Mouse (Mus musculus) embryonic facial prominence, embryonic 11.5 days (tissue): ENCODE measurements around the gene L3hypdh. TPM values are rescaled to one million over a fixed set of nuclear protein-coding genes. Genes with fewer than 3 reads are reported as not detected.
A peak's percentile ranks its signal among the peaks of the same experiment; 100 is the strongest.

Experiments
- ATAC-seq: fragments of 200-750 bp; cut with Nextera tagmentation; replicated peaks from 2 replicates; pipeline ENCODE4 v1.8.0; 2017; ENCODE audit warnings: low read depth; ENCODE audit not compliant: insufficient number of reproducible peaks, low FRiP score, low TSS enrichment
- DNase-seq: peaks from one replicate; pipeline ENCODE4 v3.0.0-alpha.2; 2015; ENCODE audit warnings: low spot score
- H3K27ac ChIP-seq: fragments of 300-500 bp; sonication (generic); replicated peaks from 2 replicates; pipeline ENCODE4 v1.5.1; 2014; ENCODE audit warnings: mild to moderate bottlenecking, low read depth, low read length, control low read depth
- H3K27me3 ChIP-seq: fragments of 300-500 bp; sonication (generic); 2 replicates; pipeline ENCODE4 v1.6.1; 2014; ENCODE audit warnings: mild to moderate bottlenecking, low read length, moderate library complexity, mixed read lengths; ENCODE audit not compliant: control insufficient read depth, insufficient read depth
- H3K36me3 ChIP-seq: fragments of 300-500 bp; sonication (generic); replicated peaks from 2 replicates; pipeline ENCODE4 v1.6.1; 2014; ENCODE audit warnings: low read depth, mild to moderate bottlenecking, low read length, moderate library complexity, mixed read lengths; ENCODE audit not compliant: control insufficient read depth, insufficient read depth
- H3K4me1 ChIP-seq: fragments of 300-500 bp; sonication (generic); 2 replicates; pipeline ENCODE4 v1.6.1; 2014; ENCODE audit warnings: low read length, mixed read lengths; ENCODE audit not compliant: control insufficient read depth, insufficient read depth
- H3K4me2 ChIP-seq: fragments of 300-500 bp; sonication (generic); 2 replicates; pipeline ENCODE4 v1.6.1; 2014; ENCODE audit warnings: low read depth, mild to moderate bottlenecking, control low read depth, low read length, moderate library complexity
- H3K4me3 ChIP-seq: fragments of 300-500 bp; sonication (generic); 2 replicates; pipeline ENCODE4 v1.5.1; 2014; ENCODE audit warnings: low read depth, low read length, control low read depth
- H3K9ac ChIP-seq: fragments of 300-500 bp; sonication (generic); replicated peaks from 2 replicates; pipeline ENCODE4 v1.6.1; 2014; ENCODE audit warnings: mild to moderate bottlenecking, control low read depth, low read length
- H3K9me3 ChIP-seq: fragments of 300-500 bp; sonication (generic); replicated peaks from 2 replicates; pipeline ENCODE4 v1.6.1; 2016; ENCODE audit warnings: mild to moderate bottlenecking, low read length, inconsistent platforms, mixed read lengths; ENCODE audit not compliant: control insufficient read depth
- WGBS: fragments of 180-500 bp; shearing (Covaris S2); extraction: QIAGEN DNeasy Blood & Tissue Kit; methylation state at CpG from one replicate; pipeline ENCODE4 v1.1.7; 2014; 5-methylcytosine and 5-hydroxymethylcytosine counted together
- polyA plus RNA-seq: library from polyadenylated mRNA; unstranded; fragments of >200 nt; fragmentation: Nextera tagmentation; extraction: Ambion mirVana; gene quantifications from 2 replicates; pipeline ENCODE4 v1.2.1, GENCODE M21; 2014

The L3hypdh gene
- polyA plus RNA-seq, result 10.9 and 14.0 TPM in 2 replicates

- no peaks in the 10 kb centered on the region for H3K27me3 ChIP-seq
- H3K4me3 ChIP-seq, result peak within 1 kb of the TSS; percentile 52
- ATAC-seq, result peak; percentile 97
- peak within 1 kb of the TSS; percentile 91 for H3K27ac ChIP-seq
- no peaks in the 10 kb centered on the region for H3K4me1 ChIP-seq
- no peaks in the 10 kb centered on the region for H3K36me3 ChIP-seq
- H3K9me3 ChIP-seq, result no peaks in the 10 kb centered on the region
- H3K4me2 ChIP-seq, result peak within 1 kb of the TSS; percentile 76
- H3K9ac ChIP-seq, result peak within 1 kb of the TSS; percentile 74
- DNase-seq, result peak; percentile 100
- 2% methylated on average over 57 of the region's 60 CpGs for WGBS
These were observed at the start of gene L3hypdh, which contains the start of gene Jkamp for GRCm38 (mm10) chr12:72085329-72086165. Gene L3hypdh, minus strand, starts transcription at chr12:72085439. Gene Jkamp, plus strand, starts transcription at chr12:72085589.

GRCm38 (mm10) chr12:72129203-72129602 lies 44.0 kb upstream of the L3hypdh start:
- no peaks in the 10 kb centered on the region for H3K27me3 ChIP-seq
- no peaks in the 10 kb centered on the region for H3K36me3 ChIP-seq
- no peak overlapping the region for H3K27ac ChIP-seq
- no peak overlapping the region for H3K4me2 ChIP-seq
- no peak for DNase-seq
- no peaks in the 10 kb centered on the region for H3K4me1 ChIP-seq
- ATAC-seq, result no peak
- no peak overlapping the region for H3K9ac ChIP-seq
- no peaks in the 10 kb centered on the region for H3K9me3 ChIP-seq
- H3K4me3 ChIP-seq, result no peak overlapping the region
- WGBS, result 92% methylated on average over 10 of the region's 10 CpGs

GRCm38 (mm10) chr12:72115686-72116345 lies 30.6 kb upstream of the L3hypdh start:
- H3K9me3 ChIP-seq, result no peaks in the 10 kb centered on the region
- H3K4me1 ChIP-seq, result no peaks in the 10 kb centered on the region
- WGBS, result 83% methylated on average over 21 of the region's 23 CpGs
- no peak for ATAC-seq
- no peak for DNase-seq
- H3K27ac ChIP-seq, result no peak overlapping the region
- no peaks in the 10 kb centered on the region for H3K27me3 ChIP-seq
- no peaks in the 10 kb centered on the region for H3K36me3 ChIP-seq
- H3K4me3 ChIP-seq, result no peak overlapping the region
- H3K9ac ChIP-seq, result no peak overlapping the region
- no peak overlapping the region for H3K4me2 ChIP-seq

- DNase-seq, result no peak
- Histone ChIP-seq H3K9me3 (no peaks in the 10 kb centered on the region), H3K4me3 (no peak overlapping the region), H3K36me3 (no peaks in the 10 kb centered on the region), H3K4me2 (no peak overlapping the region), H3K27ac (no peak overlapping the region), H3K9ac (no peak overlapping the region), H3K4me1 (no peaks in the 10 kb centered on the region), H3K27me3 (no peaks in the 10 kb centered on the region)
- 78% methylated on average over 6 of the region's 6 CpGs for WGBS
- ATAC-seq, result no peak
These were observed 29.9 kb upstream of the L3hypdh start for GRCm38 (mm10) chr12:72115126-72115525.

GRCm38 (mm10) chr12:72104525-72105281 lies 19.5 kb upstream of the L3hypdh start:
- 31% methylated on average over 14 of the region's 14 CpGs for WGBS
- H3K9ac ChIP-seq, result 0 out of 2 replicates have a peak overlapping the region, but pooled peaks have one; percentile 32

GRCm38 (mm10) chr12:72104027-72104426 lies 18.8 kb upstream of the L3hypdh start:
- 88% methylated on average over 5 of the region's 5 CpGs for WGBS
- ATAC-seq, result 0 out of 2 replicates have a peak, but pooled peaks have one; percentile 44

More at GRCm38 (mm10) chr12:72104525-72105281, 19.5 kb upstream of the L3hypdh start:
- no peaks in the 10 kb centered on the region for H3K36me3 ChIP-seq
- H3K27me3 ChIP-seq, result no peaks in the 10 kb centered on the region
- H3K4me1 ChIP-seq, result no peaks in the 10 kb centered on the region
- H3K4me3 ChIP-seq, result no peak overlapping the region
- H3K27ac ChIP-seq, result no peak overlapping the region
- H3K9me3 ChIP-seq, result no peaks in the 10 kb centered on the region
- ATAC-seq (no peak; the same call in 1 of the 2 replicates), DNase-seq (peak; percentile 81)
- no peak overlapping the region for H3K4me2 ChIP-seq

GRCm38 (mm10) chr12:72102776-72103175 lies 17.5 kb upstream of the L3hypdh start:
- Histone ChIP-seq H3K9me3 (no peaks in the 10 kb centered on the region), H3K27ac (no peak overlapping the region), H3K27me3 (no peaks in the 10 kb centered on the region), H3K36me3 (no peaks in the 10 kb centered on the region), H3K4me2 (no peak overlapping the region), H3K9ac (no peak overlapping the region), H3K4me3 (no peak overlapping the region), H3K4me1 (no peaks in the 10 kb centered on the region)
- DNase-seq (no peak), ATAC-seq (no peak)
- WGBS, result 81% methylated on average over 6 of the region's 6 CpGs

More at GRCm38 (mm10) chr12:72104027-72104426, 18.8 kb upstream of the L3hypdh start:
- no peaks in the 10 kb centered on the region for H3K9me3 ChIP-seq
- no peaks in the 10 kb centered on the region for H3K27me3 ChIP-seq
- H3K9ac ChIP-seq, result no peak overlapping the region
- no peak for DNase-seq
- H3K4me2 ChIP-seq, result no peak overlapping the region
- H3K36me3 ChIP-seq, result no peaks in the 10 kb centered on the region
- no peaks in the 10 kb centered on the region for H3K4me1 ChIP-seq
- H3K4me3 ChIP-seq, result no peak overlapping the region
- no peak overlapping the region for H3K27ac ChIP-seq
